Mouse (Mus musculus) myocyte (in vitro differentiated cells): ENCODE data around the gene Ralgapa2. TPM values are rescaled to one million over a fixed set of nuclear protein-coding genes. Genes with fewer than 3 reads are reported as not detected.

Experiments used
- H3K27me3 ChIP-seq: one replicate; pipeline ENCODE4 v1.6.1; 2011; ENCODE audit not compliant: control insufficient read depth, insufficient read depth, insufficient read length
- H3K36me3 ChIP-seq: one replicate; pipeline ENCODE4 v1.6.1; 2011; ENCODE audit not compliant: control insufficient read depth, insufficient read depth
- H3K4me2 ChIP-seq: one replicate; pipeline ENCODE4 v1.6.1; 2011; ENCODE audit warnings: low read depth, control low read depth
- H3K4me3 ChIP-seq: one replicate; pipeline ENCODE4 v1.5.1; 2011; ENCODE audit warnings: mild to moderate bottlenecking, control low read depth, moderate library complexity
- H3K79me2 ChIP-seq: one replicate; pipeline ENCODE4 v1.6.1; 2011; ENCODE audit not compliant: control insufficient read depth, insufficient read depth
- H3ac ChIP-seq: one replicate; pipeline ENCODE4 v1.6.1; 2011; ENCODE audit not compliant: control insufficient read depth, insufficient read length
- CEBPB ChIP-seq: IDR thresholded peaks from 2 replicates; pipeline ENCODE4 v1.6.1; 2011; ENCODE audit warnings: mild to moderate bottlenecking, moderate library complexity; ENCODE audit not compliant: poor library complexity, insufficient read depth, severe bottlenecking
- E2F4 ChIP-seq: IDR thresholded peaks from one replicate; pipeline ENCODE4 v1.6.1; 2011; ENCODE audit warnings: mild to moderate bottlenecking, control low read depth, moderate library complexity; ENCODE audit not compliant: insufficient read depth
- MAX ChIP-seq: IDR thresholded peaks from one replicate; pipeline ENCODE4 v1.6.1; 2011; ENCODE audit warnings: low read depth, mild to moderate bottlenecking, control low read depth
- MYOD1 ChIP-seq, 3 experiments: IDR thresholded peaks; one replicate each; pipeline ENCODE4 v1.6.1; 2011; ENCODE audit warnings: control low read depth in 2 of 3, low read depth in 2 of 3, mild to moderate bottlenecking in 2 of 3, moderate library complexity in 1 of 3; ENCODE audit not compliant: insufficient read length in 2 of 3, control insufficient read depth in 1 of 3
- MYOG ChIP-seq, 3 experiments: IDR thresholded peaks; one replicate each; pipeline ENCODE4 v1.6.1; 2011; ENCODE audit warnings: control low read depth in 2 of 3, low read depth in 2 of 3, mild to moderate bottlenecking in 2 of 3; ENCODE audit not compliant: insufficient read length in 2 of 3, control insufficient read depth in 1 of 3, insufficient read depth in 1 of 3
- POLR2A ChIP-seq: IDR thresholded peaks from one replicate; pipeline ENCODE4 v1.6.1; 2011; ENCODE audit warnings: low read depth, mild to moderate bottlenecking, control low read depth, moderate library complexity; ENCODE audit not compliant: insufficient read length
- POLR2AphosphoS2 ChIP-seq: IDR thresholded peaks from one replicate; pipeline ENCODE4 v1.6.1; 2011; ENCODE audit warnings: low read depth, control low read depth; ENCODE audit not compliant: insufficient read length
- REST ChIP-seq: IDR thresholded peaks from one replicate; pipeline ENCODE4 v1.6.1; 2011; ENCODE audit warnings: mild to moderate bottlenecking, control low read depth, moderate library complexity; ENCODE audit not compliant: insufficient read depth, insufficient read length
- SRF ChIP-seq: IDR thresholded peaks from one replicate; pipeline ENCODE4 v1.6.1; 2011; ENCODE audit warnings: low read depth; ENCODE audit not compliant: control insufficient read depth, insufficient read length
- TCF12 ChIP-seq: IDR thresholded peaks from one replicate; pipeline ENCODE4 v1.6.1; 2011; ENCODE audit warnings: mild to moderate bottlenecking, control low read depth; ENCODE audit not compliant: poor library complexity, insufficient read depth, severe bottlenecking
- TCF3 ChIP-seq: IDR thresholded peaks from one replicate; pipeline ENCODE4 v1.6.1; 2011; ENCODE audit warnings: low read depth, control low read depth; ENCODE audit not compliant: insufficient read length
- USF1 ChIP-seq: IDR thresholded peaks from one replicate; pipeline ENCODE4 v1.6.1; 2011; ENCODE audit warnings: low read depth, mild to moderate bottlenecking, control low read depth, moderate library complexity
- polyA plus RNA-seq: library from polyadenylated mRNA; unstranded; fragments of >200 nt; fragmentation: generic; extraction: Trizol; gene quantifications from one replicate; pipeline ENCODE4 v1.2.1, GENCODE M21; 2012; ENCODE audit warnings: missing spikeins

Ralgapa2 gene
- polyA plus RNA-seq, 1 experiment, result 1.8 TPM

DNA sequence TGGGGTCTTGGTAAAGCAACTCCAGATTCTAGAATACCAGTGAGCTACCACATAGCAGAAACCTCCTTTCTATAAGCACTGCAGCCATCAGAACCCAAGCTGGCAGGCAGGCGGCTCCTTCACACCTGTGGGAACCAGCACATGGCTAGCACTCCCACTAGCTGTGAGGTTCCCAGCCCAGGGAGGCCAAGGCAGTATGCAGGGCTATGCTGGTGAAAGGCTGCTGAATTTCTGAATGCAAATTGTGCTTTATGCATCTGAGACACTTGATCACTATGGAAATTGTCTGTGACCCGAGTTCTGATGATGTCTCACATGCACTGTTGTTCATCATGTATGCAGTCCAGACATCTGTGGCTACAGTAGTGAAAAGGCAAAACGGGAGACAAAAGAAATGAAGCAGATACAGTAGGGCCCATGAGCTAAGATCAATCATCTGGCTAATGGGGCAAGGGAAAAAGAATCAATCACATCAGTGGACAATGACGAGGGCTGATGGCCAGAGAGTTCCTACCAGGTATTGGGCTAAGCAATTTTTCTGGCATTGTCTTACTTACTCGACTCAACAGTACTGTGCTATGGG lies 180.2 kb downstream of the Ralgapa2 start:
- Histone ChIP-seq H3K36me3 (no peaks in the 10 kb centered on the region), H3K4me2 (no peak overlapping the region), H3K27me3 (no peaks in the 10 kb centered on the region), H3ac (no peak overlapping the region), H3K79me2 (no peaks in the 10 kb centered on the region), H3K4me3 (no peak overlapping the region)
- TF ChIP-seq MYOG (IDR thresholded peaks at IDR 0.05; ENCODE audit: control insufficient read depth in 1 of 3, insufficient read depth in 1 of 3, insufficient read length in 2 of 3, low read depth in 2 of 3) (no peak), REST (no peak), SRF (no peak), POLR2A (no peak), MAX (no peak), USF1 (no peak), TCF12 (no peak), POLR2AphosphoS2 (no peak), MYOD1 (IDR thresholded peaks at IDR 0.05; ENCODE audit: control insufficient read depth in 1 of 3, insufficient read length in 2 of 3, low read depth in 2 of 3) (no peak), CEBPB (no peak), E2F4 (no peak), TCF3 (no peak)

DNA sequence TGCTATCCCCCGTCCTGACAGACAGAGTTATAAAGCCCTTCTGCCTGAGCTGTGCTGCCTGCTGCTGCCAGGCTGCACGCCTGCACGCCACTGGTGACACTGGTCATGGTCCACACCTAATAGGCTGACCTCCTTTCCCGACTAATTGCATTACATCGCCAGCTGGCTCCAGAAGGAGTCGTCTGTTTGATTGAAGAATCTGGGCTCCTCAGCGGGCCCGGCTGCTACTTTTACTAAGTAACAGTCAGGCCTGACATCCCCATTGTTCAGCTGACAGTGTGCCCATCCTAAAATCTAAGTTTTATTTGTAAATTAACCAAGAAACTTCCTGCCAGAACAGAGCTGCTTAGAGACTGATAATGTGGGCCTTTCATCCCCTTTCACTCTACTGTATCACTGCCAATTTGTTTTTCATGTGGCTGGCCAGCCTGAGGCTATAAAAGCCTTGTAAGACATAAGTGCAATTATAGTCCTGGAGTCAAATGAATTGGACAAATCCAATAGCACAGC lies 181.3 kb downstream of the Ralgapa2 start:
- Histone ChIP-seq H3K4me3 (no peak overlapping the region), H3ac (no peak overlapping the region), H3K4me2 (no peak overlapping the region), H3K36me3 (no peaks in the 10 kb centered on the region), H3K79me2 (no peaks in the 10 kb centered on the region), H3K27me3 (no peaks in the 10 kb centered on the region)
- no peak for TF ChIP-seq TCF3

DNA sequence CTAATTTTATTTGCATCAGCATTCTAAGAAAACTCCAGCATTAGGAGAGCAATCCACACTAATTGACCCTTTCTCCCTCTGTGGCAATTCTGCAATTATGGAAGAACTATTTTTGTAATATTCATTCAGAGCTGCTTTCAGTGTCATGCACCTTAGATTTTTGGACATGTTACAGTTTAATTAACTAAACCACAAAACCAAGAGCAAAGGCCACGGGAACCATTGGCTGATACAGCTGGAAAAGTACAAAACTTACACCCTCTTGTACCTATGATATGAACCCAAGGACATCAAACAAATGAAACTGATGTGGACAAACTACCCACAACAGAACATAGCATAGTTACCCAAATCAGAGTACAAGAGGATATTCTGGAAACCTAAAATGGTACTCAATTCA lies 182.0 kb downstream of the Ralgapa2 start:
- Histone ChIP-seq H3K4me3 (no peak overlapping the region), H3K79me2 (no peaks in the 10 kb centered on the region), H3ac (no peak overlapping the region), H3K4me2 (no peak overlapping the region), H3K27me3 (no peaks in the 10 kb centered on the region), H3K36me3 (no peaks in the 10 kb centered on the region)
- TF ChIP-seq POLR2A (no peak), CEBPB (no peak), TCF12 (no peak), MYOG (IDR thresholded peaks at IDR 0.05; ENCODE audit: control insufficient read depth in 1 of 3, insufficient read depth in 1 of 3, insufficient read length in 2 of 3, low read depth in 2 of 3) (no peak), USF1 (no peak), E2F4 (no peak), POLR2AphosphoS2 (no peak)

DNA sequence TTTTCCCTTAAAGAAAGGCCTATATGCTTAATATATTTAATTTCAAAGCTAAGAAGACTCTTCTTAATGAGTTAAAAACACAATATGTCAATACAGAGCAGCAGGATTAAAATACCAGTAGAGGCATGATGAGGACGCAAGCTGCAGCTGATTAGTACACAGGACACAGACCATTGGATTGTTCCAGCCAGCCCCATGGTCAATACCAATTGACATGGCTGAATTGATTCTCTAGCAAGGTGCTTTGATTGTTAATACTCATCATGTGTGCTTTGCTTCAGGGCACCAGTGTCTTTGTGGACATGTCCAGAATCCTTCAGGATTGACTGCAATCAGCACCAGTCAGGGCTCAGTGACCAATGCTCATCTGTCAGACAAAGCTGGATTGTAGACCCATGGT lies 185.5 kb downstream of the Ralgapa2 start:
- TF ChIP-seq USF1 (no peak), MAX (no peak), TCF12 (no peak), SRF (no peak), MYOD1 (IDR thresholded peaks at IDR 0.05; ENCODE audit: control insufficient read depth in 1 of 3, insufficient read length in 2 of 3, low read depth in 2 of 3) (no peak), MYOG (IDR thresholded peaks at IDR 0.05; ENCODE audit: control insufficient read depth in 1 of 3, insufficient read depth in 1 of 3, insufficient read length in 2 of 3, low read depth in 2 of 3) (no peak), POLR2A (no peak), CEBPB (no peak), TCF3 (no peak), E2F4 (no peak), REST (no peak), POLR2AphosphoS2 (no peak)
- Histone ChIP-seq H3K4me2 (no peak overlapping the region), H3K27me3 (no peaks in the 10 kb centered on the region), H3K36me3 (no peaks in the 10 kb centered on the region), H3ac (no peak overlapping the region), H3K4me3 (no peak overlapping the region), H3K79me2 (no peaks in the 10 kb centered on the region)

DNA sequence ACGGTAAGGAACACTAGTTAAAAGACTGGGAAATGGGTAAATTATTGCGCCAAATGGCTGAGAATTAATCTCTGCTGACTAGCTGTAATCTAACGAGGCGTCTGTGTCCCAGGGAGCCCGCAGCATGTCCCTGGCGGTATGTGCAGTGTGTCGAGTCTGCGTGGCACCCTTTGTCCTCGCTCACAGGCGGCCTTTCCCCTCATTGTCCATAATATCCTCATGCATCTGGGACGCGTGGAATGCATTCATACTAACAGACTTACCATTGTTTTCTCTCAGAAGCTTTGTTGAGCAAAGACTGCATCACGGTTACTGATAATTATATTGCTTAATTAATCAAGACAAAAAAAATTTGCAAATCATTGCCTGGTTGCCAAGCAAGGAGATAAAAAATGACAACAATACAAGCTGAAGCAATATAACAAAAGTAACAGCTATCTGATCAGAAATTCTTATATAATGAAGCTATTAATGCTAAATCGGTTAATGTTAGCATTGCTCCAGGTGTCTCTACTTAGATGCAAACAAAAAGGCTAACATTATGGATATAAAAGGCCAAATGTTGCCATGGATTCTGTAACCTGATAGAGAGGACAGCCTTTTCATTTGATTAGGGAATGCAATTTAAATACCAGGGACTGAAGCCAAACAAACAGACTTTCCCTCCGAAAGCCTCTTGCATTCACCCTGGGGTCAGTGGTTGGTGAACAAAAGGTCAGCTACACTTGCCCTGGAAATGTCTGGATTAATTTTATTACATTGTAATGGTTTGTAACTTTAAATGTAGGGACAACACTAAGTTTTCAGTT lies 187.0 kb downstream of the Ralgapa2 start:
- Histone ChIP-seq H3ac (no peak overlapping the region), H3K79me2 (no peaks in the 10 kb centered on the region), H3K36me3 (no peaks in the 10 kb centered on the region), H3K4me3 (no peak overlapping the region), H3K4me2 (no peak overlapping the region), H3K27me3 (no peaks in the 10 kb centered on the region)
- TF ChIP-seq CEBPB, result no peak
- no peak for TF ChIP-seq MAX
- no peak for TF ChIP-seq TCF3
